Mouse (Mus musculus) cerebellum, adult 2 months (tissue): ENCODE data around the gene Trap1.

Source experiments
- CTCF ChIP-seq: fragments of 200-500 bp; IDR thresholded peaks from 2 replicates; pipeline ENCODE4 v1.5.1; 2011; ENCODE audit warnings: low read depth, mild to moderate bottlenecking, control low read depth, low read length, moderate library complexity, borderline replicate concordance; ENCODE audit not compliant: insufficient read depth
- POLR2A ChIP-seq: fragments of 200-500 bp; IDR thresholded peaks from 2 replicates; pipeline ENCODE4 v1.6.1; 2011; ENCODE audit warnings: low read length, control low read depth, borderline replicate concordance; ENCODE audit not compliant: insufficient read depth

DNA sequence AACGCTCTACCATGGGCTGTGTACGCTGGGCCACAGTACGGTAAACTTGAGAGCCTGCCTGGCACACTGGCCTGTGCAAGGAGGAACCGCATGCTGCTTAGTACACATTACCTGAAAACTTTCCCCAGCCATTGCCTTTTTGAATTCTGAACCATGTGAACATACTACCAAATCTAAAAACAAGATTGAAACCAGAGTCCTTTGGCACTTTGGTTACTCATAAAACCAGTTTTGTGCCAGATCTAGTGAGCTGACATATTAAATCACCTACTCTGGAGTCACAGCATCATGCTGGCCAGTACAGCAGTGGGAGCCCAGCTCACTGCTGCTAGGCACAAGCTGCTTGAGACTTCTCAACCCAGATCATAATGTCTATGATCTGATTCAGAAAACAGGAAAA lies 36.0 kb downstream of the Trap1 start:
- TF ChIP-seq POLR2A (no peak), CTCF (no peak)
